Mouse (Mus musculus) lung, postnatal 0 days (tissue): ENCODE measurements around the gene Brd4.

Experiments used
- CTCF ChIP-seq: IDR thresholded peaks from 2 replicates; pipeline ENCODE4 v1.5.1; 2016; ENCODE audit warnings: antibody characterized with exemption, mild to moderate bottlenecking
- EP300 ChIP-seq: IDR thresholded peaks from 2 replicates; pipeline ENCODE4 v1.6.1; 2016; ENCODE audit warnings: antibody characterized with exemption, mild to moderate bottlenecking, control low read depth

DNA sequence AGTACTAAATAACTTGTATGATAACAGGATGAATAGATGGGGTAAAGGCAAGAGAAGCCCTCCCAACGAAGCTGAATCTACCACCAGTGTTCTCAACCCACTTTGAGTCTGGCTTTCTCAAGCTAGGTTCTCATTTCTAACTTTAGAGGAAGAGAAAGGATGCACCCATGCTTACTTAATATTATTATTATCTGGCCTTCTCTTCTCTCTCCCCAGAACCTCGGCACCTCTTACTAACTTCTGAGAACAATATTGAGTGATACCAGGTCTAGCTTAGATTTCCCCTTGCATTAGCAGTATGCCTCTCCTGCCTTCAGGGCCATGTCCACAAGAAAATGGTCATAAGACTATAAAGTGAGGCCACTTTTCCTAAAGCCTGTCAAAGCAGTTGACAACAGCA, 16.4 kb downstream of the Brd4 start:
- TF ChIP-seq CTCF (no peak), EP300 (no peak)
